34 mouse cellular contexts compared by ENCODE assay signal in the genomic region with DNA sequence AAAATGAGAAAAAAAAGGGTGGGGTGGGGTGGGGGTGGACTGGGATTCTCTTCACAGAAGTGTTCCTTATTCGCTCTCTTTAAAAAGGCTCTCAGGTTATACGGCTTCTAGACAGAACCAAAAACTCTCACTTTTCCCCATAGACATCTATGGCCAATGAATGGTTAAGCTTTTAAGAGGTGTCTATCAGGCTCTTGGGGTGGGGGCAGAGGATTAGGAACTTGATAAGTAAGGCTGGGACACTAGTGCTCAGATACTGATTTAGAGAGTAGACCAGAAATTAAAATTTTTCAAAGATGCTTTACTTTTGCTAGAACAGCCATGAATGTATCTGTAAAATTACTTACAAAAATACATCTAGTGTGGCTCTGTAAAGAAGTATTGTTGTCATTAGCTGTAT. TPM values are rescaled to one million over a fixed set of nuclear protein-coding genes. Genes with fewer than 3 reads are reported as not detected.
"Had no signal": no experiment of that assay in that cellular context is flagged by ENCODE, and none has a peak within 500 bp of the region (broad histone marks: within the 10 kb centered on the region; RNA-seq: fewer than 3 reads in every experiment).

No protein-coding gene starts in this region.

- H3K36me3 ChIP-seq: embryonic facial prominence, embryonic 10.5 days; embryonic facial prominence, embryonic 12.5 days; embryonic facial prominence, embryonic 13.5 days; embryonic facial prominence, embryonic 15.5 days; forebrain, embryonic 10.5 days; forebrain, embryonic 12.5 days; forebrain, embryonic 15.5 days had no signal

- H3K9me3 ChIP-seq: embryonic facial prominence, embryonic 10.5 days; embryonic facial prominence, embryonic 12.5 days; embryonic facial prominence, embryonic 13.5 days; embryonic facial prominence, embryonic 15.5 days; forebrain, embryonic 10.5 days; forebrain, embryonic 12.5 days; forebrain, embryonic 13.5 days; forebrain, embryonic 15.5 days had no signal

- H3K4me3 ChIP-seq: embryonic facial prominence, embryonic 10.5 days; embryonic facial prominence, embryonic 12.5 days; embryonic facial prominence, embryonic 13.5 days; embryonic facial prominence, embryonic 15.5 days; erythroblast, embryonic 14.5 days; forebrain, embryonic 10.5 days; forebrain, embryonic 12.5 days; forebrain, embryonic 13.5 days; forebrain, embryonic 15.5 days; gastrocnemius, adult 2 months; heart, adult 2 months had no signal

- H3K9ac ChIP-seq: embryonic facial prominence, embryonic 12.5 days; embryonic facial prominence, embryonic 13.5 days; embryonic facial prominence, embryonic 15.5 days; forebrain, embryonic 12.5 days; forebrain, embryonic 13.5 days; forebrain, embryonic 15.5 days; forebrain, postnatal 0 days had no signal

- DNase-seq: cerebellum, adult 9-10 months; cerebellum, adult 9-11 months; cerebellum, postnatal 10 days; cerebellum, postnatal 14 days; cerebellum, postnatal 25 days; cerebellum, postnatal 36 days; embryo, embryonic 11 days; forebrain, postnatal 0 days; gastrocnemius, adult 2 months; gastrocnemius, postnatal 10 days; gastrocnemius, postnatal 14 days; gastrocnemius, postnatal 25 days; gastrocnemius, postnatal 36 days; heart, adult 11 months; heart, adult 18-20 months; heart, adult 2 months had no signal

- H3K27ac ChIP-seq: embryonic facial prominence, embryonic 10.5 days; embryonic facial prominence, embryonic 12.5 days; embryonic facial prominence, embryonic 13.5 days; embryonic facial prominence, embryonic 15.5 days; forebrain, embryonic 10.5 days; forebrain, embryonic 12.5 days; forebrain, embryonic 13.5 days; forebrain, embryonic 15.5 days; gastrocnemius, adult 2 months; heart, adult 2 months had no signal

RNA-seq across cellular contexts. Expression of a gene that starts 5.1 kb away (rescaled TPM):
- total RNA-seq: forebrain, postnatal 0 days; gastrocnemius, adult 18-20 months; gastrocnemius, adult 2 months; gastrocnemius, adult 8-10 months; gastrocnemius, postnatal 10 days; gastrocnemius, postnatal 14 days; gastrocnemius, postnatal 25 days; gastrocnemius, postnatal 36 days; gastrocnemius, postnatal 4 days; granulocyte monocyte progenitor cell, adult 5-6 weeks; heart, adult 18-20 months; heart, adult 2 months; heart, adult 8-10 months had no signal
- polyA plus RNA-seq: embryonic facial prominence, embryonic 11.5 days; embryonic facial prominence, embryonic 13.5 days; embryonic facial prominence, embryonic 14.5 days; embryonic facial prominence, embryonic 15.5 days; erythroblast, embryonic 14.5 days; forebrain, embryonic 11.5 days; forebrain, embryonic 14.5 days; forebrain, postnatal 0 days; heart, adult 2 months had no signal
